Mouse (Mus musculus) hindbrain, embryonic 16.5 days (tissue): ENCODE data around the gene Tspo2. TPM values are rescaled to one million over a fixed set of nuclear protein-coding genes. Genes with fewer than 3 reads are reported as not detected.
"Not testable (repeated sequence)": the region's sequence is repeated elsewhere in the genome, so short reads cannot be mapped to it uniquely, and the experiment has no call there.

ENCODE experiments used
- ATAC-seq: fragments of 200-750 bp; cut with Nextera tagmentation; 2 replicates; pipeline ENCODE4 v1.8.0; 2017; ENCODE audit warnings: moderate TSS enrichment, moderate library complexity
- H3K27ac ChIP-seq: fragments of 300-500 bp; sonication (generic); 2 replicates; pipeline ENCODE4 v1.5.1; 2014; ENCODE audit warnings: low read depth, mild to moderate bottlenecking, control low read depth, low read length, moderate library complexity
- H3K27me3 ChIP-seq: fragments of 300-500 bp; sonication (generic); replicated peaks from 2 replicates; pipeline ENCODE4 v1.6.1; 2014; ENCODE audit warnings: low read length; ENCODE audit not compliant: control insufficient read depth, insufficient read depth
- H3K36me3 ChIP-seq: fragments of 300-500 bp; sonication (generic); 2 replicates; pipeline ENCODE4 v1.6.1; 2014; ENCODE audit warnings: mild to moderate bottlenecking, low read length, moderate library complexity, mixed read lengths; ENCODE audit not compliant: control insufficient read depth, insufficient read depth
- H3K4me1 ChIP-seq: fragments of 300-500 bp; sonication (generic); 2 replicates; pipeline ENCODE4 v1.6.1; 2014; ENCODE audit warnings: low read depth, low read length; ENCODE audit not compliant: control insufficient read depth, insufficient read depth
- H3K4me2 ChIP-seq: fragments of 300-500 bp; sonication (generic); 2 replicates; pipeline ENCODE4 v1.6.1; 2014; ENCODE audit warnings: mild to moderate bottlenecking, low read length, control low read depth, moderate library complexity
- H3K4me3 ChIP-seq: fragments of 300-500 bp; sonication (generic); 2 replicates; pipeline ENCODE4 v1.5.1; 2014; ENCODE audit warnings: mild to moderate bottlenecking, low read length, control low read depth, moderate library complexity
- H3K9ac ChIP-seq: fragments of 300-500 bp; sonication (generic); 2 replicates; pipeline ENCODE4 v1.6.1; 2014; ENCODE audit warnings: low read depth, mild to moderate bottlenecking, control low read depth, low read length, moderate library complexity
- H3K9me3 ChIP-seq: fragments of 300-500 bp; sonication (generic); 2 replicates; pipeline ENCODE4 v1.6.1; 2014; ENCODE audit warnings: mild to moderate bottlenecking, low read length, moderate library complexity; ENCODE audit not compliant: control insufficient read depth
- WGBS: fragments of 180-500 bp; shearing (Covaris S2); extraction: QIAGEN DNeasy Blood & Tissue Kit; methylation state at CpG from one replicate; pipeline ENCODE4 v1.1.7; 2014; 5-methylcytosine and 5-hydroxymethylcytosine counted together
- polyA plus RNA-seq: library from polyadenylated mRNA; unstranded; fragments of >200 nt; fragmentation: Nextera tagmentation; extraction: Ambion mirVana; gene quantifications from 2 replicates; pipeline ENCODE4 v1.2.1, GENCODE M21; 2015

The Tspo2 gene
- polyA plus RNA-seq, 1 experiment from 2014 or later: 0.93 TPM

- Histone ChIP-seq H3K4me3 (no peak overlapping the region), H3K4me2 (no peak overlapping the region), H3K27me3 (no peaks in the 10 kb centered on the region), H3K9ac (no peak overlapping the region), H3K4me1 (no peaks in the 10 kb centered on the region), H3K9me3 (no peaks in the 10 kb centered on the region), H3K36me3 (no peaks in the 10 kb centered on the region), H3K27ac (no peak overlapping the region)
- no peak for ATAC-seq
- 79% methylated on average over 8 of the region's 8 CpGs for WGBS
Measured at GRCm38 (mm10) chr17:48475444-48475843, 24.1 kb upstream of the Tspo2 start.

GRCm38 (mm10) chr17:48474282-48474681 lies 23.0 kb upstream of the Tspo2 start:
- H3K9ac ChIP-seq, H3K9me3 ChIP-seq, H3K4me1 ChIP-seq, H3K4me3 ChIP-seq, H3K4me2 ChIP-seq, H3K27ac ChIP-seq, H3K36me3 ChIP-seq, ATAC-seq, H3K27me3 ChIP-seq: not testable (repeated sequence)
- 81% methylated on average over 6 of the region's 6 CpGs for WGBS

- Histone ChIP-seq H3K9me3 (no peaks in the 10 kb centered on the region), H3K27me3 (peaks cover 2% of the 10 kb centered on the region; the same call in 1 of the 2 replicates), H3K4me3 (0 out of 2 replicates have a peak overlapping the region, but pooled peaks have one; percentile 14), H3K9ac (0 out of 2 replicates have a peak overlapping the region, but pooled peaks have one; percentile 28), H3K4me1 (no peaks in the 10 kb centered on the region; the same call in 1 of the 2 replicates), H3K27ac (no peak overlapping the region), H3K4me2 (peak overlapping the region; percentile 38), H3K36me3 (no peaks in the 10 kb centered on the region)
- WGBS: 8% methylated on average over 22 of the region's 22 CpGs
- ATAC-seq: peak; percentile 91
Measured at GRCm38 (mm10) chr17:48467395-48468231, 16.3 kb upstream of the Tspo2 start.

- Histone ChIP-seq H3K9me3 (no peaks in the 10 kb centered on the region), H3K4me1 (no peaks in the 10 kb centered on the region; the same call in 1 of the 2 replicates), H3K9ac (no peak overlapping the region), H3K36me3 (no peaks in the 10 kb centered on the region), H3K27me3 (peaks cover 2% of the 10 kb centered on the region; the same call in 1 of the 2 replicates), H3K27ac (no peak overlapping the region), H3K4me3 (peak overlapping the region; percentile 14; the same call in 1 of the 2 replicates), H3K4me2 (peak overlapping the region; percentile 38)
- ATAC-seq: peak; percentile 56
- WGBS: 46% methylated on average over 22 of the region's 22 CpGs
Measured at GRCm38 (mm10) chr17:48466769-48467394, 15.6 kb upstream of the Tspo2 start.

GRCm38 (mm10) chr17:48463391-48463790 lies 12.1 kb upstream of the Tspo2 start:
- ATAC-seq: no peak
- Histone ChIP-seq H3K4me2 (no peak overlapping the region), H3K27ac (no peak overlapping the region), H3K9me3 (no peaks in the 10 kb centered on the region), H3K4me1 (no peaks in the 10 kb centered on the region; the same call in 1 of the 2 replicates), H3K36me3 (no peaks in the 10 kb centered on the region), H3K27me3 (peaks cover 2% of the 10 kb centered on the region; the same call in 1 of the 2 replicates), H3K4me3 (no peak overlapping the region), H3K9ac (no peak overlapping the region)
- WGBS: 97% methylated on average over 4 of the region's 4 CpGs

GRCm38 (mm10) chr17:48462096-48462495 lies 10.8 kb upstream of the Tspo2 start:
- peaks cover 2% of the 10 kb centered on the region; the same call in 1 of the 2 replicates for H3K27me3 ChIP-seq
- no peak overlapping the region for H3K4me2 ChIP-seq
- no peaks in the 10 kb centered on the region for H3K4me1 ChIP-seq
- no peaks in the 10 kb centered on the region for H3K36me3 ChIP-seq
- H3K4me3 ChIP-seq: no peak overlapping the region
- H3K9ac ChIP-seq: no peak overlapping the region
- WGBS: 95% methylated on average over 13 of the region's 13 CpGs
- no peak overlapping the region for H3K27ac ChIP-seq
- no peak for ATAC-seq
- no peaks in the 10 kb centered on the region for H3K9me3 ChIP-seq

GRCm38 (mm10) chr17:48457971-48458653 lies 6.8 kb upstream of the Tspo2 start:
- H3K36me3 ChIP-seq: no peaks in the 10 kb centered on the region
- H3K4me1 ChIP-seq: no peaks in the 10 kb centered on the region
- ATAC-seq: no peak
- H3K27me3 ChIP-seq: no peaks in the 10 kb centered on the region
- H3K4me2 ChIP-seq: no peak overlapping the region
- WGBS: 86% methylated on average over 13 of the region's 13 CpGs
- H3K9me3 ChIP-seq: no peaks in the 10 kb centered on the region
- H3K9ac ChIP-seq: no peak overlapping the region
- no peak overlapping the region for H3K27ac ChIP-seq
- no peak overlapping the region for H3K4me3 ChIP-seq

- no peak overlapping the region for H3K4me2 ChIP-seq
- H3K4me3 ChIP-seq: no peak overlapping the region
- H3K9ac ChIP-seq: no peak overlapping the region
- H3K27me3 ChIP-seq: no peaks in the 10 kb centered on the region
- no peaks in the 10 kb centered on the region for H3K9me3 ChIP-seq
- no peak for ATAC-seq
- no peak overlapping the region for H3K27ac ChIP-seq
- WGBS: 83% methylated on average over 2 of the region's 2 CpGs
- no peaks in the 10 kb centered on the region for H3K36me3 ChIP-seq
- H3K4me1 ChIP-seq: peaks cover 2% of the 10 kb centered on the region; the same call in 1 of the 2 replicates
Measured at GRCm38 (mm10) chr17:48455955-48456354, 4.6 kb upstream of the Tspo2 start.

- Histone ChIP-seq H3K36me3 (no peaks in the 10 kb centered on the region), H3K4me1 (peaks cover 2% of the 10 kb centered on the region; the same call in 1 of the 2 replicates), H3K9me3 (no peaks in the 10 kb centered on the region), H3K4me3 (no peak within 1 kb of the TSS), H3K9ac (no peak within 1 kb of the TSS), H3K27ac (no peak within 1 kb of the TSS), H3K4me2 (no peak within 1 kb of the TSS), H3K27me3 (no peaks in the 10 kb centered on the region)
- ATAC-seq: no peak
- WGBS: 69% methylated on average over 11 of the region's 11 CpGs
Measured at GRCm38 (mm10) chr17:48454688-48455087, 3.4 kb upstream of the Tspo2 start, which contains the start of gene Unc5cl. Gene Unc5cl, plus strand, starts transcription at chr17:48454901.
